Mouse (Mus musculus) CH12.LX (cell line): ENCODE measurements around the gene Mcts1. TPM values are rescaled to one million over a fixed set of nuclear protein-coding genes. Genes with fewer than 3 reads are reported as not detected.

ENCODE experiments used
- DNase-seq: peaks from one replicate; pipeline ENCODE4 v3.0.0-alpha.2; 2013; ENCODE audit errors: extremely low read depth
- H3K27ac ChIP-seq: 2 replicates; pipeline ENCODE4 v1.5.1; 2012; ENCODE audit warnings: low read depth, mild to moderate bottlenecking, control low read depth, moderate library complexity; ENCODE audit not compliant: insufficient read depth
- H3K27me3 ChIP-seq: replicated peaks from 2 replicates; pipeline ENCODE3; 2012; ENCODE audit warnings: inconsistent platforms
- H3K36me3 ChIP-seq, 2 experiments: replicated peaks in 1 of 2; 2 replicates each; pipeline versions ENCODE3 to v1.6.1; 2012; ENCODE audit warnings: inconsistent platforms in 1 of 2, low read length in 1 of 2, mild to moderate bottlenecking in 1 of 2, mixed read lengths in 1 of 2, moderate library complexity in 1 of 2; ENCODE audit not compliant: control insufficient read depth in 1 of 2, insufficient read depth in 1 of 2
- H3K4me1 ChIP-seq, 2 experiments: 2 replicates each; pipeline ENCODE4 v1.6.1; 2012; ENCODE audit warnings: inconsistent platforms in 1 of 2, moderate library complexity in 1 of 2; ENCODE audit not compliant: insufficient read depth in 2 of 2, control insufficient read depth in 1 of 2
- H3K4me2 ChIP-seq: 2 replicates; pipeline ENCODE4 v1.6.1; 2012; ENCODE audit warnings: low read depth, mild to moderate bottlenecking, control low read depth; ENCODE audit not compliant: poor library complexity, insufficient read depth, severe bottlenecking
- H3K4me3 ChIP-seq, 3 experiments: fragments of 150-350 bp in 1 of 3; sonication (generic) in 1 of 3; replicated peaks in 1 of 3; 2 replicates each; pipeline versions ENCODE3 to v1.5.1; 2011 to 2012; ENCODE audit warnings: low read depth in 2 of 3, low read length in 2 of 3, mild to moderate bottlenecking in 2 of 3, moderate library complexity in 2 of 3, control low read depth in 1 of 3, improper control_type of control experiment in 1 of 3, inconsistent platforms in 1 of 3, mixed read lengths in 1 of 3; ENCODE audit not compliant: poor library complexity in 1 of 3
- H3K79me2 ChIP-seq: replicated peaks from 2 replicates; pipeline ENCODE4 v1.6.1; 2012; ENCODE audit warnings: mild to moderate bottlenecking, moderate library complexity; ENCODE audit not compliant: control insufficient read depth, poor library complexity, insufficient read depth, severe bottlenecking; ENCODE audit errors: extremely low read depth
- H3K9ac ChIP-seq: 2 replicates; pipeline ENCODE4 v1.6.1; 2012; ENCODE audit warnings: low read depth, mild to moderate bottlenecking, control low read depth, moderate library complexity; ENCODE audit not compliant: insufficient read depth
- H3K9me3 ChIP-seq: replicated peaks from 2 replicates; pipeline ENCODE3; 2012; ENCODE audit warnings: low read length, inconsistent platforms, mixed read lengths
- BHLHE40 ChIP-seq: IDR thresholded peaks from 2 replicates; pipeline ENCODE4 v1.6.1; 2011; ENCODE audit warnings: mild to moderate bottlenecking, low read depth, low read length, improper control_type of control experiment
- CHD1 ChIP-seq: IDR thresholded peaks from 2 replicates; pipeline ENCODE4 v1.6.1; 2012; ENCODE audit warnings: low read depth, low read length, improper control_type of control experiment, inconsistent platforms
- CTCF ChIP-seq, 2 experiments: IDR thresholded peaks in 1 of 2; conservative IDR thresholded peaks in 1 of 2; 2 replicates each; pipeline ENCODE4 v1.5.1; 2011 to 2012; ENCODE audit warnings: low read depth in 2 of 2, low read length in 2 of 2, improper control_type of control experiment in 1 of 2, inconsistent platforms in 1 of 2, mild to moderate bottlenecking in 1 of 2, moderate library complexity in 1 of 2
- E2F4 ChIP-seq: IDR thresholded peaks from 2 replicates; pipeline ENCODE4 v1.6.1; 2011; ENCODE audit warnings: low read depth, low read length, improper control_type of control experiment; ENCODE audit not compliant: insufficient replicate concordance
- ELF1 ChIP-seq: IDR thresholded peaks from 2 replicates; pipeline ENCODE4 v1.6.1; 2014; ENCODE audit warnings: low read depth, mild to moderate bottlenecking, inconsistent platforms, low read length, improper control_type of control experiment
- EP300 ChIP-seq: IDR thresholded peaks from 2 replicates; pipeline ENCODE4 v1.6.1; 2011; ENCODE audit warnings: low read length, improper control_type of control experiment
- ETS1 ChIP-seq: conservative IDR thresholded peaks from 2 replicates; pipeline ENCODE4 v1.6.1; 2012; ENCODE audit warnings: low read depth, mild to moderate bottlenecking, inconsistent platforms, low read length, improper control_type of control experiment, moderate library complexity
- GABPA ChIP-seq: IDR thresholded peaks from 2 replicates; pipeline ENCODE4 v1.6.1; 2012; ENCODE audit warnings: low read depth, low read length, improper control_type of control experiment, inconsistent platforms; ENCODE audit not compliant: insufficient replicate concordance
- HCFC1 ChIP-seq: IDR thresholded peaks from 2 replicates; pipeline ENCODE4 v1.6.1; 2012; ENCODE audit warnings: low read depth, mild to moderate bottlenecking, inconsistent platforms, low read length, improper control_type of control experiment
- IRF4 ChIP-seq: IDR thresholded peaks from 2 replicates; pipeline ENCODE4 v1.6.1; 2014; ENCODE audit warnings: low read depth, mild to moderate bottlenecking, inconsistent platforms, low read length, improper control_type of control experiment
- JUN ChIP-seq: IDR thresholded peaks from 2 replicates; pipeline ENCODE4 v1.6.1; 2011; ENCODE audit warnings: low read depth, mild to moderate bottlenecking, low read length, improper control_type of control experiment, moderate library complexity; ENCODE audit not compliant: insufficient read depth
- JUND ChIP-seq: conservative IDR thresholded peaks from 2 replicates; pipeline ENCODE4 v1.6.1; 2011; ENCODE audit warnings: low read depth, low read length, improper control_type of control experiment
- KAT2A ChIP-seq: IDR thresholded peaks from 2 replicates; pipeline ENCODE4 v1.6.1; 2012; ENCODE audit warnings: low read length, improper control_type of control experiment, inconsistent platforms; ENCODE audit not compliant: insufficient replicate concordance
- MAFK ChIP-seq: IDR thresholded peaks from 2 replicates; pipeline ENCODE4 v1.6.1; 2011; ENCODE audit warnings: low read length, improper control_type of control experiment; ENCODE audit not compliant: insufficient replicate concordance
- MAX ChIP-seq: IDR thresholded peaks from 2 replicates; pipeline ENCODE4 v1.6.1; 2011; ENCODE audit warnings: low read length, improper control_type of control experiment
- MAZ ChIP-seq: IDR thresholded peaks from 2 replicates; pipeline ENCODE4 v1.6.1; 2012; ENCODE audit warnings: low read depth, mild to moderate bottlenecking, inconsistent platforms, low read length, improper control_type of control experiment, moderate library complexity
- MEF2A ChIP-seq: IDR thresholded peaks from 2 replicates; pipeline ENCODE4 v1.6.1; 2014; ENCODE audit warnings: low read depth, mild to moderate bottlenecking, inconsistent platforms, low read length, improper control_type of control experiment, borderline replicate concordance
- MXI1 ChIP-seq: IDR thresholded peaks from 2 replicates; pipeline ENCODE4 v1.6.1; 2011; ENCODE audit warnings: mild to moderate bottlenecking, low read depth, low read length, improper control_type of control experiment
- MYC ChIP-seq: IDR thresholded peaks from 2 replicates; pipeline ENCODE4 v1.6.1; 2011; ENCODE audit warnings: low read depth, mild to moderate bottlenecking, improper control_type of control experiment, low read length
- NELFE ChIP-seq: IDR thresholded peaks from 2 replicates; pipeline ENCODE4 v1.6.1; 2011; ENCODE audit warnings: low read depth, low read length, improper control_type of control experiment
- NRF1 ChIP-seq: IDR thresholded peaks from 2 replicates; pipeline ENCODE4 v1.6.1; 2014; ENCODE audit warnings: low read depth, mild to moderate bottlenecking, inconsistent platforms, low read length, improper control_type of control experiment, moderate library complexity
- PAX5 ChIP-seq: IDR thresholded peaks from 2 replicates; pipeline ENCODE4 v1.6.1; 2012; ENCODE audit warnings: low read length, inconsistent platforms, mixed read lengths
- POLR2A ChIP-seq: IDR thresholded peaks from 2 replicates; pipeline ENCODE4 v1.6.1; 2011; ENCODE audit warnings: low read depth, mild to moderate bottlenecking, improper control_type of control experiment, low read length
- POLR2AphosphoS2 ChIP-seq: IDR thresholded peaks from 2 replicates; pipeline ENCODE4 v1.6.1; 2011; ENCODE audit warnings: low read depth, low read length, improper control_type of control experiment
- RAD21 ChIP-seq: IDR thresholded peaks from 2 replicates; pipeline ENCODE4 v1.6.1; 2011; ENCODE audit warnings: low read depth, mild to moderate bottlenecking, low read length, improper control_type of control experiment, moderate library complexity
- RCOR1 ChIP-seq: conservative IDR thresholded peaks from 2 replicates; pipeline ENCODE4 v1.6.1; 2012; ENCODE audit warnings: low read depth, mild to moderate bottlenecking, inconsistent platforms, low read length, improper control_type of control experiment
- SIN3A ChIP-seq: IDR thresholded peaks from 2 replicates; pipeline ENCODE4 v1.6.1; 2012; ENCODE audit warnings: low read length, improper control_type of control experiment, inconsistent platforms
- SMC3 ChIP-seq: IDR thresholded peaks from 2 replicates; pipeline ENCODE4 v1.6.1; 2011; ENCODE audit warnings: low read depth, low read length, improper control_type of control experiment
- TBP ChIP-seq: conservative IDR thresholded peaks from 2 replicates; pipeline ENCODE4 v1.6.1; 2011; ENCODE audit warnings: low read depth, low read length, improper control_type of control experiment
- TCF12 ChIP-seq: IDR thresholded peaks from 2 replicates; pipeline ENCODE4 v1.6.1; 2014; ENCODE audit warnings: low read depth, mild to moderate bottlenecking, inconsistent platforms, low read length, improper control_type of control experiment
- UBTF ChIP-seq: IDR thresholded peaks from 2 replicates; pipeline ENCODE4 v1.6.1; 2012; ENCODE audit warnings: low read depth, mild to moderate bottlenecking, inconsistent platforms, low read length, improper control_type of control experiment, moderate library complexity
- USF1 ChIP-seq: IDR thresholded peaks from 2 replicates; pipeline ENCODE4 v1.6.1; 2014; ENCODE audit warnings: low read depth, mild to moderate bottlenecking, inconsistent platforms, low read length, improper control_type of control experiment
- USF2 ChIP-seq: conservative IDR thresholded peaks from 2 replicates; pipeline ENCODE4 v1.6.1; 2011; ENCODE audit warnings: low read depth, low read length, improper control_type of control experiment
- ZC3H11A ChIP-seq: IDR thresholded peaks from 2 replicates; pipeline ENCODE4 v1.6.1; 2012; ENCODE audit warnings: low read depth, mild to moderate bottlenecking, inconsistent platforms, low read length, improper control_type of control experiment
- ZKSCAN1 ChIP-seq: IDR thresholded peaks from 2 replicates; pipeline ENCODE4 v1.6.1; 2012; ENCODE audit warnings: low read depth, inconsistent platforms, low read length, improper control_type of control experiment, borderline replicate concordance
- ZMIZ1 ChIP-seq: IDR thresholded peaks from 2 replicates; pipeline ENCODE4 v1.6.1; 2012; ENCODE audit warnings: low read depth, mild to moderate bottlenecking, inconsistent platforms, low read length, improper control_type of control experiment
- ZNF384 ChIP-seq: IDR thresholded peaks from 2 replicates; pipeline ENCODE4 v1.6.1; 2012; ENCODE audit warnings: low read depth, low read length, improper control_type of control experiment, inconsistent platforms
- dilution Hi-C: fragments of 300-500 bp; cut with MboI; formaldehyde crosslinking; loops from 2 replicates; pipeline ENCODE4 v1.14.3; 2020; ENCODE audit warnings: low sequenced_read_pairs; ENCODE audit not compliant: extremely low pct_unique_long_range_greater_than_20kb, extremely low pct_ligation_motif_present
- in situ Hi-C: fragments of 300-500 bp; cut with MboI; formaldehyde crosslinking; loops from 3 replicates; pipeline ENCODE4 v1.14.3; 2019; ENCODE audit warnings: low sequenced_read_pairs, low pct_ligation_motif_present, low pct_unique_long_range_greater_than_20kb, mixed read lengths
- polyA plus RNA-seq: library from polyadenylated mRNA; unstranded; fragments of >175 nt; gene quantifications from 2 replicates; pipeline ENCODE4 v1.2.1, GENCODE M21; 2012; ENCODE audit warnings: low read depth; ENCODE audit not compliant: insufficient read length
- total RNA-seq, 2 experiments: library from RNA; depleted of rRNA; stranded (reverse); fragments of 300-350 nt in 1 of 2; fragments of >200 nt in 1 of 2; gene quantifications; 2 replicates each; pipeline ENCODE4 v1.2.3; 2012 to 2014

Gene Mcts1
- 48.5 and 61.3 TPM in 2 replicates for total RNA-seq (2012; rRNA removed)
- total RNA-seq (2014; rRNA removed), result 183 and 219 TPM in 2 replicates
- polyA plus RNA-seq, result 62.2 and 86.5 TPM in 2 replicates

DNA sequence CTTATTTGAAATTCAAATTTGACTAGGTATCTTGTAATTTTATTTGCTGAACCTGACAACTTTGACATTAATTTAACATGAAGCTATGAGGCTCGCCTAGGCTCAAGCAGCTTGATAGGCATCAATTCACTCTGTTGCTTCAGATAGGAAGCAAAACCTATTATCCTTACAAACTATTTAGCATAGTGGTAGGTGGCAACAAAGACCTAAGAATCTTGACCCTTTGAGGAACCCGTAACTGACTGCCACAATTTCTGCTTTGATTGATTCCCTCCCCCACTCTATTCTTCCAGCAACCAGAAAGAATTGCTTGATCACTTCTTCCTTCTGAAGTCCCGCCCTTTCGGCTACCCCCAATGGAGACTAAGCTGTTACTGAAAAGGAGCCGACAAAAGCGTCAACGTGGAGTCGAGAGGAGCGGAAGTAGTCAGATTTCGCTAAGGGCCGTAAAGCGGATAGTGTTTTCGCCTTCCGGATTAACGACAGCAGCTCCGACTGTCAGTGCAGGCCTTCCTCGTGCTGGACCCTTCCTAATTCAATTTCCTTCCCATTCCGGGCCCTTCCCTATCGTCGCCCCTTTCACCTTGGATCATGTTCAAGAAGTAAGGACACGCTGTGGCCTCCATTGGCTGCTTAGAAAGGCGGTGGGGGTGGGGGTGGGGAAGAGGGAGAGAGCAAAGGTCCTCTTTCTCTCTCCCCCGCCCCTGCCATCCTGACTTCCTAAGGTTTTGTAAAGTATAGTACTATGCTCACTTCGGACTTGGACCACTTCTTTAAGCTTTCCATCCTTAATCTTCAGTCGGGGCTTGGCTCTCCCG, at the start of gene Mcts1:
TSS of gene Mcts1 (plus strand) at position 402 of the 818 bp plus-strand sequence.
- H3K9ac ChIP-seq, result peak within 1 kb of the TSS; percentile 97
- H3K27ac ChIP-seq, result peak within 1 kb of the TSS; percentile 89
- dilution Hi-C loops, result no loop called here
- peak within 1 kb of the TSS; percentile 65 to 82 (median 67) for H3K4me3 ChIP-seq
- peaks cover 0 to under 1% of the 10 kb centered on the region in 2 experiments for H3K36me3 ChIP-seq
- H3K9me3 ChIP-seq, result no peaks in the 10 kb centered on the region
- no peak within 1 kb of the TSS; the same call in 1 of the 2 replicates for H3K4me2 ChIP-seq
- H3K79me2 ChIP-seq, result peaks cover 10% of the 10 kb centered on the region; the same call in 1 of the 2 replicates
- in situ Hi-C loops, result no loop called here
- no peaks in the 10 kb centered on the region for H3K4me1 ChIP-seq
- H3K27me3 ChIP-seq, result no peaks in the 10 kb centered on the region
- DNase-seq, result peak; percentile 92
- no peak for TF ChIP-seq CTCF (conservative IDR thresholded peaks at IDR 0.05 in 1 of 2, IDR thresholded peaks at IDR 0.05 in 1 of 2; ENCODE audit: low read depth in 2 of 2, low read length in 2 of 2)
- peak; percentile 82; the same call in 1 of the 2 replicates for TF ChIP-seq KAT2A
- TF ChIP-seq POLR2A, result peak; percentile 49; the same call in 1 of the 2 replicates
- peak; percentile 75 for TF ChIP-seq NELFE
- TF ChIP-seq USF1, result no peak
- TF ChIP-seq IRF4, result 0 out of 2 replicates have a peak, but pooled peaks have one; percentile 41
- TF ChIP-seq MAFK, result peak; percentile 78; the same call in 1 of the 2 replicates
- TF ChIP-seq EP300, result no peak
- no peak for TF ChIP-seq USF2
- TF ChIP-seq RCOR1, result no peak
- TF ChIP-seq NRF1, result no peak
- peak; percentile 55; the same call in 1 of the 2 replicates for TF ChIP-seq MEF2A
- TF ChIP-seq ETS1, result peak; percentile 19; the same call in 1 of the 2 replicates
- TF ChIP-seq ZNF384, result no peak
- no peak for TF ChIP-seq JUN
- peak; percentile 82 for TF ChIP-seq HCFC1
- peak; percentile 89 for TF ChIP-seq MYC
- TF ChIP-seq POLR2AphosphoS2, result 0 out of 2 replicates have a peak, but pooled peaks have one; percentile 45
- no peak for TF ChIP-seq PAX5
- TF ChIP-seq MXI1, result peak; percentile 71; the same call in 1 of the 2 replicates
- TF ChIP-seq TBP, result 0 out of 2 replicates have a peak, but pooled peaks have one; percentile 14
- TF ChIP-seq ZMIZ1, result peak; percentile 60; the same call in 1 of the 2 replicates
- no peak for TF ChIP-seq RAD21
- TF ChIP-seq SMC3, result no peak
- TF ChIP-seq ZKSCAN1, result no peak
- no peak for TF ChIP-seq UBTF
- TF ChIP-seq SIN3A, result peak; percentile 78
- TF ChIP-seq BHLHE40, result no peak
- peak; percentile 76; the same call in 1 of the 2 replicates for TF ChIP-seq MAX
- TF ChIP-seq E2F4, result 0 out of 2 replicates have a peak, but pooled peaks have one; percentile 73
- no peak for TF ChIP-seq MAZ
- no peak for TF ChIP-seq CHD1
- TF ChIP-seq GABPA, result no peak; the same call in 1 of the 2 replicates
- TF ChIP-seq ZC3H11A, result no peak
- peak; percentile 88 for TF ChIP-seq ELF1
- no peak for TF ChIP-seq JUND
- peak; percentile 63 for TF ChIP-seq TCF12
